Mouse (Mus musculus): ENCODE measurements at regions not wholly inside any gene's neighbourhood (a gene's known extent, or its start where the extent isn't known, plus 50 kb on each side); places are given as distances from the start of the nearest gene placed in this dataset.

- TF ChIP-seq POLR2A (IDR thresholded peaks at IDR 0.05; ENCODE audit: control insufficient read depth, low read depth, low read length) (no peak), CTCF (IDR thresholded peaks at IDR 0.05; ENCODE audit: control insufficient read depth, insufficient read depth, insufficient replicate concordance, low read depth, low read length) (no peak)
- Histone ChIP-seq H3K4me3 (ENCODE audit: control insufficient read depth, low read depth, low read length) (no peak overlapping the region), H3K27me3 (ENCODE audit: control insufficient read depth, insufficient read depth, low read length) (no peaks in the 10 kb centered on the region), H3K36me3 (ENCODE audit: control insufficient read depth, insufficient read depth, low read length) (no peaks in the 10 kb centered on the region), H3K4me1 (ENCODE audit: control insufficient read depth, insufficient read depth, low read length) (no peaks in the 10 kb centered on the region), H3K27ac (ENCODE audit: control insufficient read depth, insufficient read depth, low read depth, low read length) (no peak overlapping the region)
These were observed 585.6 kb upstream of the N6amt1 start for GRCm38 (mm10) chr16:86768355-86768754.

DNA sequence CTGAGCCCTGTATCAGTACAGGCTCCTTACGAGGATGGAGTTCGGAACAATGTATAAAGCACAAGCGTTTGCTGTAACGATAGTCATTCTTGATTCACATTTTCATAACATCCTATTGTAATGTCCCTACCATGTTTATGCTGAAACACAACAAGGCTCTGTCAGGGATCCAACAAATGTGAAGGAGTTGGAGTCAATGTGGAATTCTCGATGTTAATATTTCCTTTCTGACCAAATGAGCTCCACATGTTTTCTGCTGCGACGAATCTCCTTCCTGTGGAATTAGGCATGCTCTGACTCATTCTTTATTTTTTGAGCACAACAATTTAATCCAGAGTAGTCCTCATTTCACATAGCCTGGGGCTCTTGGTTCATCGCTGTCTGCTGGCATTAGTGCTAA is 588.0 kb upstream of the N6amt1 start:
- no peaks in the 10 kb centered on the region for H3K36me3 ChIP-seq (ENCODE audit: control insufficient read depth, insufficient read depth, low read length)
- no peak for TF ChIP-seq POLR2A (IDR thresholded peaks at IDR 0.05; ENCODE audit: control insufficient read depth, low read depth, low read length)
- H3K4me3 ChIP-seq (ENCODE audit: control insufficient read depth, low read depth, low read length), result no peak overlapping the region
- no peak overlapping the region for H3K27ac ChIP-seq (ENCODE audit: control insufficient read depth, insufficient read depth, low read depth, low read length)
- H3K27me3 ChIP-seq (ENCODE audit: control insufficient read depth, insufficient read depth, low read length), result no peaks in the 10 kb centered on the region
- H3K4me1 ChIP-seq (ENCODE audit: control insufficient read depth, insufficient read depth, low read length), result no peaks in the 10 kb centered on the region

GRCm38 (mm10) chr16:86741236-86741635 is 612.7 kb upstream of the N6amt1 start:
- Histone ChIP-seq H3K4me3 (ENCODE audit: control insufficient read depth, low read depth, low read length) (no peak overlapping the region), H3K27me3 (ENCODE audit: control insufficient read depth, insufficient read depth, low read length) (no peaks in the 10 kb centered on the region), H3K27ac (ENCODE audit: control insufficient read depth, insufficient read depth, low read depth, low read length) (no peak overlapping the region), H3K36me3 (ENCODE audit: control insufficient read depth, insufficient read depth, low read length) (no peaks in the 10 kb centered on the region), H3K4me1 (ENCODE audit: control insufficient read depth, insufficient read depth, low read length) (no peaks in the 10 kb centered on the region)
- TF ChIP-seq POLR2A (IDR thresholded peaks at IDR 0.05; ENCODE audit: control insufficient read depth, low read depth, low read length), result no peak
- no peak for TF ChIP-seq CTCF (IDR thresholded peaks at IDR 0.05; ENCODE audit: control insufficient read depth, insufficient read depth, insufficient replicate concordance, low read depth, low read length)

- H3K27ac ChIP-seq (ENCODE audit: control insufficient read depth, insufficient read depth, low read depth, low read length), result no peak overlapping the region
- no peaks in the 10 kb centered on the region for H3K36me3 ChIP-seq (ENCODE audit: control insufficient read depth, insufficient read depth, low read length)
- H3K27me3 ChIP-seq (ENCODE audit: control insufficient read depth, insufficient read depth, low read length), result no peaks in the 10 kb centered on the region
- H3K4me1 ChIP-seq (ENCODE audit: control insufficient read depth, insufficient read depth, low read length), result no peaks in the 10 kb centered on the region
- H3K4me3 ChIP-seq (ENCODE audit: control insufficient read depth, low read depth, low read length), result no peak overlapping the region
- TF ChIP-seq CTCF (IDR thresholded peaks at IDR 0.05; ENCODE audit: control insufficient read depth, insufficient read depth, insufficient replicate concordance, low read depth, low read length) (no peak), POLR2A (IDR thresholded peaks at IDR 0.05; ENCODE audit: control insufficient read depth, low read depth, low read length) (no peak)
These were observed 634.8 kb upstream of the N6amt1 start for GRCm38 (mm10) chr16:86718982-86719771.

GRCm38 (mm10) chr16:86718353-86718752 is 635.6 kb upstream of the N6amt1 start:
- Histone ChIP-seq H3K36me3 (ENCODE audit: control insufficient read depth, insufficient read depth, low read length) (no peaks in the 10 kb centered on the region), H3K4me1 (ENCODE audit: control insufficient read depth, insufficient read depth, low read length) (no peaks in the 10 kb centered on the region), H3K27me3 (ENCODE audit: control insufficient read depth, insufficient read depth, low read length) (no peaks in the 10 kb centered on the region), H3K4me3 (ENCODE audit: control insufficient read depth, low read depth, low read length) (no peak overlapping the region), H3K27ac (ENCODE audit: control insufficient read depth, insufficient read depth, low read depth, low read length) (no peak overlapping the region)
- no peak for TF ChIP-seq CTCF (IDR thresholded peaks at IDR 0.05; ENCODE audit: control insufficient read depth, insufficient read depth, insufficient replicate concordance, low read depth, low read length)
- no peak for TF ChIP-seq POLR2A (IDR thresholded peaks at IDR 0.05; ENCODE audit: control insufficient read depth, low read depth, low read length)

DNA sequence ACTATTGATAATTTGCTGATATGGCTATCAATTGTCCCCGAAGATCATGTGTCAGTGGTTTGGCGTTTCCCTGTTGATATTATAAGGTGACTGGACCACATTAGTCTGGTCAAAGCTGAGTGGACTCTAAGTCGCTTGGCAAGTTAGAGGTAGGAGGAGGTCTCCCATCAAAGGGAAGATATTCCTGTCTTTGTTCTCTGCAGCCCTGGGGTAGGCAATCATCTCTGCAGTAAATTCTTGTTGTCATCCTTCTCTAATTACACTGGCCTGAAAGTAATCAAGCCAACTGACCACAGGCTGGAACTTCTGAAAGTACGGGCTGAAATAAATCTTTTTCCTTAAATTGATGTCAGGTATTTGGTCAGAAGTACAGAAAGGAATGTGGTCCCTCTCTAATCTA is 652.3 kb upstream of the N6amt1 start:
- H3K27ac ChIP-seq (ENCODE audit: control insufficient read depth, insufficient read depth, low read depth, low read length), result no peak overlapping the region

DNA sequence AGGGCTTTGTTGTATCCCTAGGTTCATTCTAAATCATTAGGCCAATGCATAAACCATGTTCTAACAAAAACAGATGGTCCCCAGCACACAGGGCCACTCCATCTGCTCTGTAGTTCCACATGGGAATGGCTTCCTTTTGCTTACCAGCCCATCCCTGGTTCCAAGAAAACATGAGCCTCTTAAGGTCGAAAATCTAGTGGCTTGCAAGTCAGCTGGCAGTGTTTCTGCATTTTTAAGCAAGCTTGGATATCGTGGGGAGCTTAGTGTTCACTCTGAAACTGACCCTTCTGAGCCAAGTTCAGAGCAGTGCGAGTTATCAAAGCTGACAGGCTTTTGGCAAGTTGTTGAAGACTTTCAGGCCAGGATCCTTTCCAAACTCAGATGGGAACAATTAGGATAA is 659.5 kb upstream of the N6amt1 start:
- H3K27ac ChIP-seq (ENCODE audit: control insufficient read depth, insufficient read depth, low read depth, low read length), result no peak overlapping the region
- TF ChIP-seq POLR2A (IDR thresholded peaks at IDR 0.05; ENCODE audit: control insufficient read depth, low read depth, low read length) (no peak), CTCF (IDR thresholded peaks at IDR 0.05; ENCODE audit: control insufficient read depth, insufficient read depth, insufficient replicate concordance, low read depth, low read length) (no peak)
- no peak overlapping the region for H3K4me3 ChIP-seq (ENCODE audit: control insufficient read depth, low read depth, low read length)
- H3K27me3 ChIP-seq (ENCODE audit: control insufficient read depth, insufficient read depth, low read length), result no peaks in the 10 kb centered on the region
- H3K36me3 ChIP-seq (ENCODE audit: control insufficient read depth, insufficient read depth, low read length), result no peaks in the 10 kb centered on the region
- H3K4me1 ChIP-seq (ENCODE audit: control insufficient read depth, insufficient read depth, low read length), result no peaks in the 10 kb centered on the region

More for the DNA sequence above, 652.3 kb upstream of the N6amt1 start:
- no peak overlapping the region for H3K4me3 ChIP-seq (ENCODE audit: control insufficient read depth, low read depth, low read length)
- no peaks in the 10 kb centered on the region for H3K36me3 ChIP-seq (ENCODE audit: control insufficient read depth, insufficient read depth, low read length)
- TF ChIP-seq POLR2A (IDR thresholded peaks at IDR 0.05; ENCODE audit: control insufficient read depth, low read depth, low read length) (no peak), CTCF (IDR thresholded peaks at IDR 0.05; ENCODE audit: control insufficient read depth, insufficient read depth, insufficient replicate concordance, low read depth, low read length) (no peak)
- H3K27me3 ChIP-seq (ENCODE audit: control insufficient read depth, insufficient read depth, low read length), result no peaks in the 10 kb centered on the region
- no peaks in the 10 kb centered on the region for H3K4me1 ChIP-seq (ENCODE audit: control insufficient read depth, insufficient read depth, low read length)
